Mouse (Mus musculus) adipocyte (in vitro differentiated cells): ENCODE measurements at regions not wholly inside any gene's neighbourhood (a gene's known extent, or its start where the extent isn't known, plus 50 kb on each side); places are given as distances from the start of the nearest gene placed in this dataset.
"Not testable (repeated sequence)": the region's sequence is repeated elsewhere in the genome, so short reads cannot be mapped to it uniquely, and the experiment has no call there.

Source experiments
- DNase-seq: peaks from one replicate; pipeline ENCODE4 v3.0.0-alpha.2; 2016; ENCODE audit warnings: low spot score

DNA sequence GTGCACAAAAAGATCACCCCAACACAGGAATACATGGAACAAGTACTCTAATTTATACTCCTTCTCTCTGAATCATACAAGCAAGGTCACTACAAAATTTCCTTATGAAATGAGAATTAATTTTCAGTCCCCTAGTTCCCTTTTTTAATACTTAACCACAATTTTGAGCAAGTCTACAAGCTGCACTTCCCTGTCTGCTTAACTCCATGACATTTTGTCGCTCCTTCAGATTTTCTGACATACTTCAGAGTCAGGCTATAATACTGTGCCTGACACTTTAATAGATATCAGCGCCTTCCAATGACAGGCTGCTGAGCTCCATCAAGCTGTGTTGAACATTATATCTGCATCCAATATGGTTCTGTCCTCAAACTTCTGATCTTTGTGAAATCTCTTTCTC, 505.0 kb upstream of the Zfp386 start:
- no peak for DNase-seq

DNA sequence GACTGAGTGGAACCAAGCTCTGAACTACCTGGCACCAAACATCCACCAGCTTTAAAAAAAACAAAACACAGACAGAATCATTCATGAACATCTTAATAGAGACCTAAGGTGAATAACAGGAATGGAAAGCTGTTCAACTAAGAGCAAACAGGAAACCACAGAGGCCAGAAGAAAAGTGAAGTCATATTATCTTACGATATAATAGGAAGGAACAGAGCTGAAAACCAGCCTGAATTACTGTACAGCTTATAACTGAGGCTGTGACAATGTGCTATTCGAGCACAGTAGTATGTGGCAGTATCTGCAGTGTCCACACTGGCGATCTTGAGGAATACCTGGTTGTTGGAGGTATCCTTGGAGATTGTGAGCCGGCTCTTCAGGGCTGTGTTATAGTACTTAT, 480.6 kb upstream of the Zfp386 start:
- DNase-seq, result not testable (repeated sequence)

DNA sequence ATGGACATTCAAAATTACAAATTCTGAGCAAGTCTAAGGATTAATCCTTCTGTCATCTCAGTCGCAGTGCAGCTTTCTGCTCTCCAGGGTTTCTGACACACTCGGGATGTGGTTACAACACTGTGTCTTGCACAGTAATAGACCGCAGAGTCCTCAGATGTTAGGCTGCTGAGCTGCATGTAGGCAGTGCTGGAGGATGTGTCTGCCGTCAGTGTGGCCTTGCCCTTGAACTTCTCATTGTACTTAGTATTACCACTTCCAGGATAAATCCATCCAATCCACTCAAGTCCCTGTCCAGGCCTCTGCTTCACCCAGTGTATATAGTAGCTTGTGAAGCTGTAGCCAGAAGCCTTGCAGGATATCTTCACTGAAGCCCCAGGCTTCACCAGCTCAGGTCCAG, 454.5 kb upstream of the Zfp386 start:
- not testable (repeated sequence) for DNase-seq

DNA sequence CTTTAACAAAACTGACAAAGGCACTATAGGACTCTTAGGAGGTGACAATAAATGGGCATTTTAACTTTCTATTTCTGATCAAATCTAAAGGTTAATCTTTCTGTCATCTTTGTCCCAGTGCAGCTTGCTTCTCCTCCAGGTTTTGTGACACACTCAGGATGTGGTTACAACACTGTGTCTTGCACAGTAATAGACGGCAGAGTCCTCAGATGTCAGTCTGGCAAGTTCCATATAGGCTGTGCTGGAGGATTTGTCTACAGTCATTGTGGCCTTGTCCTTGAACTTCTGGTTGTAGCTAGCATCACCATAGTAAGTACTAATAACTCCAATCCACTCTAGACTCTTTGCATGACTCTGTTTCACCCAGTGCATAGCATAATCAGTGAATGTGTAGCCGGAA, 443.8 kb upstream of the Zfp386 start:
- no peak for DNase-seq

DNA sequence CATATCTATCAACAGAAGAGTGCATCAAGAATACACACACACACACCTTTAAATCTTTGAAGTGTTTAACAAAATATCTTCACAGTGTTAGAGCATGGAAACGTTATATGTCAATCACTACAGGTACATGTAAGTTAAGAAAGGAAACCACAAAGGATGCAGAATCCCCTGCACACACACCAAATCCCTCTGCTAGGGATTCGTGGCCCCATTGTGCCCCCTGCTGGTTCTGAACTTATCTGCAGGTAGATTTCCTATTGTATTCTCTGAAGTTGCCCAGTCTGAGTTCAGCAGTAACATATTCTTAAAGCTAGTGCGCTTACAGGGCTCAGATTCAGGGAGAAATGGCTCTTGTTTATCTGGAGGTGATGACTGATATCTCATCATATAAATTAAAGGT, 442.6 kb upstream of the Zfp386 start:
- peak; percentile 39 for DNase-seq

DNA sequence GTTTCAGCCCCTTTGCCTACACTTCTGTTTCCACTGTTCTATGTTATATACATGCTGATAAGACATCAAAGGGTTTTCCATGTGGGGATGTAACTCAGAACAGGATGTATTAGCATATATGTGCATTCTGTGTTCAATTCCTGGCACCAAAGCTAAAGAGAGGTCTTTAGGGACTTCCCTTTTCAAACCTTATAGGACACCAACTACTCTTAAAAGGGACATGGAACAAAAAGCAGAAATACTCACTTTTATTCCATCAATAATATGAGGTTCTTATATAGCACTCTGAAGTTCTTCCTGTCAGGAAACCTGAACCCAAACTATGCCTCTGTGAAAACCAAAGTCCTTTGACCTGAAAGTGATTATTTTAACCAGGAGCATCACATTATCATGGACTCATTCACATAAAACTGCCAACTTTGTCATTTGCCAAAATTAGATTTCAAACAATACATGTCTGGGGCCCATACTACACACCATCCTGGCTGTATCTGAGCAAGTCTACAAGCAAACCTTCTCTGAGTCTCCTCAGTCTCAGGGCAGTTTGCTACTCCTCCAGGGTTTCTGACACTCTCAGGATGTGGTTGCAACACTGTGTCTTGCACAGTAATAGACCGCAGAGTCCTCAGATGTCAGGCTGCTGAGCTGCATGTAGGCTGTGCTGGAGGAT, 424.8 kb upstream of the Zfp386 start:
- not testable (repeated sequence) for DNase-seq

DNA sequence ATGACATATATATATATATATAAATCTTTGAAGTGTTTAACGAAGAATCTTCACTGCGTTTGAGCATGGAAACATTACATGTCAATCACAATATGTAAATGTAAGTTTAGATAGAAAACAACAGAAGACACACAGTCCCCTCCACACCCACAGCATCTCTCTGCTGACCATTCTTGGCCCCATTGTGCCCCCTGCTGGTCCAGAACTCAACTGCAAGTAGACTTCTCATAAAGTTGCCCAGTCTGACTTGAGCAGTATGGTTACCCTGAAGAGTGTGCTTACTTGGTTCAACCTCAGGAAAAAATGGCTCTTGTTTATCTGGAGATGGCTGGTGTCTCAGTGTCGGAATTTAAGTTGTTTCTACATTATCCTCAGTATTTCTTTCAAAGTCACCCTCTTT, 423.3 kb upstream of the Zfp386 start:
- no peak for DNase-seq

DNA sequence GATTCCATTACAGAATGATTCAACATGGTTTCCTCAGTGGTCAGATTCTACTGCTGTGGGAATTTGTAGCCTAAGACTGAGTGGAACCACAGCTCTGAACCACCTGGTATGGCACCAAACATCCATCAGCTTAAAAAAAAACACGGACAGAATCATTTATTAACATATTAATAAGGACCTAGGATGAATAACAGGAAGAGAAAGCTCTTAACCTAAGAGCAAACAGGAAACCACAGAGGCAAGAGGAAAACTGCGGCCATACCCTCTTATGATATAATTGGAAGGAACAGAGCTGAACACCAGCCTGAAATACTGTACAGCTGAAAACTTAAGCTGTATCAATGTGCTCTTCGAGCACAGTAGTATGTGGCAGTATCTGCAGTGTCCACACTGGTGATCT, 399.9 kb upstream of the Zfp386 start:
- no peak for DNase-seq

DNA sequence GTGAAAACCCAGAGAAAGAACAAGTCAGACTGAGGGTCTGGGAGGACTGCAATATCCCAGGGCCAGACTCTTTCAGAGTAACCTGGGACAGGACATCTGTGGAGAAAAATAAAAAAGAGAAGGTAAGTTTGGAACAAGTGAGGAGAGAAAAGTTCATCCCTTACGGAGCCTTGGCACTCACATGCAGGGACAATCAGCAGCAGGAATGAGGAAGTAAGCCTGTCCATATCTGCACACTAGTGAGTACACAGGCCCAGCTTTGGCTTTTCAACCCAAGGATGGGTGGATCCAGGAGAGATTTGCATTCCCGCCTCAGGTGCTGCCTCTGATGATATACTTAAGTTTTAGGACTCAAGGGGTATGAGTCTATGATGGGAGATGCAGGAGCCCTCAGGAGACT, 399.4 kb upstream of the Zfp386 start:
- not testable (repeated sequence) for DNase-seq

DNA sequence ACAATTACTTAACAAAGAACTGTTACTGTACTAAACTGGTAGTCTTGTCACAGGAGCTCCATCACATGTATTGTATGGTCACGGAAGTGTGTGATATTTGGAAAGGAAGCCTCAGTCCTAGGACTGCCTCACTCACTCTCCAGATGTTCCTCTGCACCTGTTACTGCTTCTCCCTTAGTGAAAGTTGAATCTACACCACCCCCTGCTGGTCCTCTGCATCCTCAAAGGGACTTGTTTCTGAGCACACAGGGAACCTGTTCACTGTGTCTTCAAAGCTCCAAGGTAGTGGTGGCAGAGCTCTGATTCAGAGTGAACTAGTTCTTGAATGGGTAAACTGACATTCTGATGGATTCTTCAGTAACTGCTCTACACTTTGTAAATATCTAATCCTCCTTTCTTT, 391.7 kb upstream of the Zfp386 start:
- peak; percentile 2 for DNase-seq

DNA sequence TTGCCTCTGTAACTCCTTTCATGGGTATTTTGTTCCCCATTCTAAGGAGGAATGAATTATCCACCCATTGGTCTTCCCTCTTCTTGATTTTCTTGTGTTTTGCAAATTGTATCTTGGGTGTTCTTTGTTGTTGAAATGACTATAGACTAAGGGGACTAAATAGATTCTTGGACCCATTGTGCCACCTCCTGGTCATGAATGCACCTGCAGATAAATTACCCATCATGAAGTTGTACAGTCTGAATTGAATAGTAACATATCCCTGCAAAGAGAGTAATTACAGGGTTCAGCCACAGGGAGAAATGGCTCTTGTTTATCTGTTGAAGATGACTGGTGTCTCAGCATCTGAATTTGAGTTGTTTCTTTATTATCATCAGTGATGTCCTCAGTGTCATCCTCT, 383.4 kb upstream of the Zfp386 start:
- DNase-seq, result not testable (repeated sequence)

DNA sequence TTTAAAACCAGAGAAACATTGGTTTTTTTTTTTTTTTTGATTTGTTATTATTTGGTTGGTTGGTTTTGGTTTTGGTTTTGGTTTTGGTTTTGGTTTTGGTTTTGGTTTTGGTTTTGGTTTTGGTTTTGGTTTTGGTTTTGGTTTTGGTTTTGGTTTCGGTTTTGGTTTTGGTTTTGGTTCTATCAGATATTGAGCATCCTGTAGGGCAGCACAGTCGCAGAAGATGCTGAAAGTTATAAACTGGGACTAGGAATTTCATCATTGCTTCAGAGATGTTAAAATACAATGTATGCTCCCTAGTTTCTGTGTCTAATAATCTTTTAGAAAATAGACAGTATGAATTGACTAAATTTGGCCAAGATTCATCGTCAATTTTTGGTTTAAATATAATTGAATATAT, 375.8 kb upstream of the Zfp386 start:
- not testable (repeated sequence) for DNase-seq

DNA sequence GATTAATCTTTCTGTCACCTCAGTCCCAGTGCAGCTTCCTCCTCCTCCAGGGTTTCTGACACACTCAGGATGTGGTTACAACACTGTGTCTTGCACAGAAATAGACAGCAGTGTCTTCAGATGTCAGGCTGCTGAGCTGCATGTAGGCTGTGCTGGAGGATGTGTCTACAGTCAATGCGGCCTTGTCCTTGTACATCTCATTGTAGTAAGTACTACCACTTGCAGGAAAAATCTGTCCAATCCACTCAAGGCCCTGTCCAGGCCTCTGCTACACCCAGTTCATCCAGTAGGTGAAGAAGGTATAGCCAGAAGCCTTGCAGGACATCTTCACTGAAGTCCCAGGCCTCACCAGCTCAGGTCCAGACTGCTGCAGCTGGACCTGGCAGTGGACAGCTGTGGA, 355.7 kb upstream of the Zfp386 start:
- DNase-seq, result no peak

DNA sequence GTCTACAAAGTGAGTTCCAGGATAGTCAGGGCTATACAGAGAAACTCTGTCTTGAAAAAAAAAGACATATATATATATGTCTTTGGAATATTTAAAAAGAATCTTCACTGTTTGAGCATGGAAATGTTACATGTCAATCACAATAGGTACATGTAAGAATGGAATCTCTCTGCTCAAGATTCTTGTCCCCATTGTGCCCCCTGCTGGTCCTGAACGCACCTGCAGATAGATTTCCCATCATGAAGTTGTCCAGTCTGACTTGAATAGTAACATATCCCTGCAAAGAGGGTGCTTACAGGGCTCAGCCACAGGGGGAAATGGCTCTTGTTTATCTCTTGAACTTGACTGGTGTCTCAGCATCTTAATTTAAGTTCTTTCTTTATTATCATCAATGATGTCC, 337.7 kb upstream of the Zfp386 start:
- not testable (repeated sequence) for DNase-seq

DNA sequence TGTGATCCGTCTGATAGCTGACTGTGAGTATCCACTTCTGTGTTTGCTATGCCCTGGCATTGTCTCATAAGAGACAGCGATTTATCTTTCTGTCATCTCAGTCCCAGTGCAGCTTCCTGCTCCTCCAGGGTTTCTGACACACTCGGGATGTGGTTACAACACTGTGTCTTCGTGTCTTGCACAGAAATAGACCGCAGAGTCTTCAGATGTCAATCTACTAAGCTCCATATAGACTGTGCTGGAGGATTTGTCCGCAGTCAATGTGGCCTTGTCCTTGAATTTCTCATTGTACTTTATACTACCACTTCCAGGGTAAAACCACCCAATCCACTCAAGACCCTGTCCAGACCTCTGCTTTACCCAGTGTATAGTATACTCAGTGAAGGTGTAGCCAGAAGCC, 305.5 kb upstream of the Zfp386 start:
- not testable (repeated sequence) for DNase-seq

DNA sequence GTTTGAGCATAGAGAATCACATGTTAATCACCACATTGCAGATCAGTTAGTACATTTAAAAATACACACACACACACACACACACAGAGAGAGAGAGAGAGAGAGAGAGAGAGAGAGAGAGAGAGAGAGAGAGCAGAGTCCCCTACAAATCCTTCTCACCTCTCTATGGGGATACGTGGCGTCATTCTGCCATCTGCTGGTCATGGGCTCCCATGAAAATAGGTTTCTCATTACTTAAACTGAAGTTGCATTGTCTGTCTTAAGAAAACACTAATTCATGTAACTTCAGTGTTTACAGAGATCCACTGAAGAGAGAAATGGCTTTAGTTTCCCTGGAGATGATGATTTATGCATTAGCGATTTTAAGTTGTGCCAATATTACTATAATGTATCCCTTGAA, 297.9 kb upstream of the Zfp386 start:
- DNase-seq, result not testable (repeated sequence)

DNA sequence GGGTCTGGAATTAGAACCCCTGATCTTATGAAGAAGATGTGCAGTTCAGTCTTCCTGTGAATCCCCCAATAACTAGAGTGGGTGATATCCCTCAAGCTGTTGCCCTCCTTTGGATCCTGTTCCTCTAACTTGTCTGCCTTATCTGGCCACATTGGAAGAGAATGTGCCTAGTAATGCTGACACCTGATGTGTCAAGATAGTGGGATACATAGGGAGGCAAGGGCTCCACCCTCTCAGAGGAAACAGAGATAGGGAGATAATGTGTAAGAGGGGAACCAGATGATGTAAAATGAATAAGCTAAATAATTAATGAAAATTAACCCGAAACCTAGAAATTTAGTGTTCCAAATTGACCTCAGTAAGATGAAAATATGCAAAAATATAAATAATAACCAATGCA, 294.4 kb upstream of the Zfp386 start:
- DNase-seq, result not testable (repeated sequence)

DNA sequence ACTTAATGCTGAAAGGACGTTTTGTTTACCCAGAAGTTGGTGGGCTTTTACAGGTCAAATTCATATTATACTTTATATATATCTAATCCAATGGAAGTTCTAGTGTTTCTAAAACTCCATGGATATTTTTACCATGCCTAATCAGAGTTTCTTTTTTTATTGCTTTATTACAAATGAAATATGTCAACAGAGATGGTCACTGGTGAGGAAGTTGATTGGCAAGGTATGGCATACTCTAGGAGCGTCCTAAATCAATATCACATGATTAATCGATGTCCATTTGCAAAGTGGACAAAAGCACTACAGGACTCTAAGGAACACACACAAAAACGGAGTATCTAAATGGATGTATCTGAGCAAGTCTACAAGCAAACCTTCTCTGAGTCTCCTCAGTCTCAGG, 290.0 kb upstream of the Zfp386 start:
- not testable (repeated sequence) for DNase-seq

DNA sequence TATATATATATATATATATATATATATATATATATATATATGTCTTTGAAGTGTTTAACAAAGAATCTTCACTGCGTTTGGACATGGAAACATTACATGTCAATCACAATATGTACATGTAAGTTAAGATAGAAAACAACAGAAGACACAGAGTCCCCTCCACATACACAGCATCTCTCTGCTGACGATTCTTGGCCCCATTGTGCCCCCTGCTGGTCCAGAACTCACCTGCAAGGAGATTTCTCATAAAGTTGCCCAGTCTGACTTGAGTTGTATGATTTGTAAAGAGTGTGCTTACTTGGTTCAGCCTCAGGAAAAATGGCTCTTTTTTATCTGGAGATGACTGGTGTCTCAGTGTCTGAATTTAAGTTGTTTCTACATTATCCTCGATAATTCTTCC, 288.5 kb upstream of the Zfp386 start:
- DNase-seq, result not testable (repeated sequence)

DNA sequence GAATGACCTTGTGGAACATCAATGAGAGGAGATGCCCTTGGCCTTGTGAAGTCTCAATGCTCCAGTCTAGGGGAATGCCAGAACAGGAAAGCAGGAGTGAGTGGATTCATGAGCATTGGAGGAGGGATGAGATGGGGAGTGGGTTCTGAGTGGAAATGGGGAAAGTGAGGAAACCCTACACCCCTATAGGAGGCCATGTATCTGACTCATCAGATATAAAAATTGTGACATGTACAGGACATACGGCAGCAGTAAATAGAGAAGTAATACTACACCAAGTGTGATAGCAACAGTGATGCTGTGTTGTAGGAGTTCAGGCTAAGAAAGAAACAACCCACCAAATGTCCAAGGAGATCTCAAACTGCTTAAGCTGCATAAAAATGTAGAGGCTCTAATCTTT, 285.8 kb upstream of the Zfp386 start:
- not testable (repeated sequence) for DNase-seq

DNA sequence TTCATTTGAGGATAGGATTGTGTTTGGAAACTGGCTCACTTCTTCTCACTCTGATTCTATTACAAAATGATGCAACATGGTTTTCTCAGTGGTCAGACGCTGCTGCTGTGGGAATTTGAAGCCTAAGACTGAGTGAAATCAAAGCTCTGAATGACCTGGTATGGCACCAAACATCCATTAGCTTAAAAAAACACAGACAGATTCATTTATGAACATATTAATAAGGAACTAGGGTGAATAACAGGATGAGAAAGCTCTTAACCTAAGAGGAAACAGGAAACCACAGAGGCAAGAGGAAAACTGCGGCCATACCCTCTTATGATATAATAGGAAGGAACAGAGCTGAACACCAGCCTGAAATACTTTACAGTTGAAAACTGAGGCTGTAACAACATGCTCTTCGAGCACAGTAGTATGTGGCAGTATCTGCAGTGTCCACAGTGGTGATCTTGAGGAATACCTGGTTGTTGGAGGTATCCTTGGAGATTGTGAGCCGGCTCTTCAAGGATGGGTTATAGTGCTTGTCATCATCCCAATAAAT, 282.5 kb upstream of the Zfp386 start:
- not testable (repeated sequence) for DNase-seq

DNA sequence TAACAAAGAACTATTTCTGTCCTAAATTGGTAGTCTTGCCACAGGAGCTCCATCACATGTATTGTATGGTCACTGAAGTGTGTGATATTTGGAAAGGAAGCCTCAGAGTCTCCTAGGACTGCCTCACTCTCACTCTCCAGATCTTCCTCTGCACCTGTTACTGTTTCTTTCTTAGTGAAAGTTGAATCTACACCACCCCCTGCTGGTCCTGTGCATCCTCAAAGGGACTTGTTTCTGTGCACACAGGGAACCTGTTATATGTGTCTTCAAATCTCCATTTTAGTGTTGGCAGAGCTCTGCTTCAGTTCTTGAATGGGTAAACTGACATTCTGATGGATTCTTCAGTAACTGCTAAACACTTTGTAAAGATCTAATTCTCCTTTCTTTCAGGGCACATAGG, 276.3 kb upstream of the Zfp386 start:
- not testable (repeated sequence) for DNase-seq

DNA sequence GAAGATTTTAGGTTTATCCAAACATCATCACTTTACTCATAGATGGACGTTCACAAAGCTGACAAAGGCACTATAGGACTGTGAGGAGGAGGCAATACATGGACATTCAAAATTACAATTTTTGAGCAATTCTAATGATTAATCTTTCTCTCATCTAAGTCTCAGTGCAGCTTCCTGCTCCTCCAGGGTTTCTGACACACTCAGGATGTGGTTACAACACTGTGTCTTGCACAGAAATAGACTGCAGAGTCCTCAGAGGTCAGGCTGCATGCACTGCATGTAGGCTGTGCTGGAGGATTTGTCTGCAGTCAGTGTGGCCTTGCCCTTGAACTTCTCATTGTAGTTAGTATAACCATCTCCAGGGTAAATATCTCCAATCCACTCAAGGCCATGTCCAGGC, 257.2 kb upstream of the Zfp386 start:
- not testable (repeated sequence) for DNase-seq

DNA sequence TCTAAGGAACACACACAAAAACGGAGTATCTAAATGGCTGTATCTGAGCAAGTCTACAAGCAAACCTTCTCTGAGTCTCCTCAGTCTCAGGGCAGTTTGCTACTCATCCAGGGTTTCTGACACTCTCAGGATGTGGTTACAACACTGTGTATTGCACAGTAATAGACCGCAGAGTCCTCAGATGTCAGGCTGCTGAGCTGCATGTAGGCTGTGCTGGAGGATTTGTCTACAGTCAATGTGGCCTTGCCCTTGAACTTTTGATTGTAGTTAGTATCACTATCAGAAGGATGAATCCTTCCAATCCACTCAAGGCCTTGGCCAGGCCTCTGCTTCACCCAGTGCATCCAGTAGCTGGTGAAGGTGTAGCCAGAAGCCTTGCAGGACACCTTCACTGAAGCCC, 245.0 kb upstream of the Zfp386 start:
- DNase-seq, result not testable (repeated sequence)
